Mouse (Mus musculus) midbrain, postnatal 0 days (tissue): Measurements from ENCODE around the gene Lrrc8e. TPM values are rescaled to one million over a fixed set of nuclear protein-coding genes. Genes with fewer than 3 reads are reported as not detected.

Experiments used
- ATAC-seq: fragments of 200-750 bp; cut with Nextera tagmentation; 2 replicates; pipeline ENCODE4 v1.8.0; 2017; ENCODE audit warnings: moderate number of reproducible peaks, mild to moderate bottlenecking, moderate TSS enrichment, moderate library complexity; ENCODE audit not compliant: low FRiP score
- DNase-seq: peaks from one replicate; pipeline ENCODE4 v3.0.0-alpha.2; 2015; ENCODE audit warnings: low spot score
- H3K27ac ChIP-seq: fragments of 300-500 bp; sonication (generic); 2 replicates; pipeline ENCODE4 v1.5.1; 2014; ENCODE audit warnings: low read depth, mild to moderate bottlenecking, low read length, mixed read lengths
- H3K27me3 ChIP-seq: fragments of 300-500 bp; sonication (generic); 2 replicates; pipeline ENCODE4 v1.6.1; 2014; ENCODE audit warnings: low read length, control low read depth, mixed read lengths; ENCODE audit not compliant: insufficient read depth
- H3K36me3 ChIP-seq: fragments of 300-500 bp; sonication (generic); 2 replicates; pipeline ENCODE4 v1.6.1; 2014; ENCODE audit warnings: low read length, control low read depth, mixed read lengths; ENCODE audit not compliant: insufficient read depth
- H3K4me1 ChIP-seq: fragments of 300-500 bp; sonication (generic); 2 replicates; pipeline ENCODE4 v1.6.1; 2014; ENCODE audit warnings: mild to moderate bottlenecking, control low read depth, antibody characterized with exemption, low read length, mixed read lengths; ENCODE audit not compliant: insufficient read depth
- H3K4me2 ChIP-seq: fragments of 300-500 bp; sonication (generic); 2 replicates; pipeline ENCODE4 v1.6.1; 2014; ENCODE audit warnings: low read depth, mild to moderate bottlenecking, low read length, mixed read lengths; ENCODE audit not compliant: poor library complexity, severe bottlenecking
- H3K4me3 ChIP-seq: fragments of 300-500 bp; sonication (generic); 2 replicates; pipeline ENCODE4 v1.5.1; 2014; ENCODE audit warnings: low read depth, mild to moderate bottlenecking, low read length, moderate library complexity
- H3K9ac ChIP-seq: fragments of 300-500 bp; sonication (generic); replicated peaks from 2 replicates; pipeline ENCODE4 v1.6.1; 2014; ENCODE audit warnings: mild to moderate bottlenecking, low read length, moderate library complexity, mixed read lengths; ENCODE audit not compliant: poor library complexity, severe bottlenecking
- H3K9me3 ChIP-seq: fragments of 300-500 bp; sonication (generic); 2 replicates; pipeline ENCODE4 v1.6.1; 2016; ENCODE audit warnings: low read length, control low read depth
- CTCF ChIP-seq: IDR thresholded peaks from 2 replicates; pipeline ENCODE4 v1.5.1; 2016; ENCODE audit warnings: antibody characterized with exemption, mild to moderate bottlenecking
- WGBS: fragments of 180-500 bp; shearing (Covaris S2); extraction: QIAGEN DNeasy Blood & Tissue Kit; methylation state at CpG from one replicate; pipeline ENCODE4 v1.1.7; 2014; 5-methylcytosine and 5-hydroxymethylcytosine counted together
- polyA plus RNA-seq: library from polyadenylated mRNA; unstranded; fragments of >200 nt; fragmentation: Nextera tagmentation; extraction: Ambion mirVana; gene quantifications from 2 replicates; pipeline ENCODE4 v1.2.1, GENCODE M21; 2015
- total RNA-seq: library from RNA; depleted of rRNA; stranded (reverse); fragments of >200 nt; gene quantifications from 2 replicates; pipeline ENCODE4 v1.2.3, GENCODE M21; 2014

Gene Lrrc8e
- total and polyA plus RNA-seq, 2 experiments from 2014 or later = 0.12 TPM; not detected in 1

GRCm38 (mm10) chr8:4257350-4257749 lies 30.7 kb downstream of the Lrrc8e start:
- H3K36me3 ChIP-seq = peaks cover 41% of the 10 kb centered on the region
- H3K9ac ChIP-seq = peak overlapping the region; percentile 78
- TF ChIP-seq CTCF = no peak
- ATAC-seq (no peak), DNase-seq (no peak)
- peaks cover 10% of the 10 kb centered on the region for H3K4me1 ChIP-seq
- no peaks in the 10 kb centered on the region for H3K27me3 ChIP-seq
- 50% methylated on average over 4 of the region's 4 CpGs for WGBS
- H3K4me2 ChIP-seq = peak overlapping the region; percentile 77
- peak overlapping the region; percentile 76 for H3K4me3 ChIP-seq
- no peaks in the 10 kb centered on the region for H3K9me3 ChIP-seq
- peak overlapping the region; percentile 39; the same call in 1 of the 2 replicates for H3K27ac ChIP-seq

GRCm38 (mm10) chr8:4258233-4258632 lies 31.6 kb downstream of the Lrrc8e start:
- peak; percentile 81 for DNase-seq
- Histone ChIP-seq H3K4me3 (peak overlapping the region; percentile 76), H3K27me3 (no peaks in the 10 kb centered on the region), H3K4me2 (peak overlapping the region; percentile 77), H3K36me3 (peaks cover 46% of the 10 kb centered on the region), H3K9ac (peak overlapping the region; percentile 78), H3K27ac (peak overlapping the region; percentile 95), H3K4me1 (peaks cover 10% of the 10 kb centered on the region), H3K9me3 (no peaks in the 10 kb centered on the region)
- WGBS = 2% methylated on average over 35 of the region's 35 CpGs
- peak; percentile 77 for ATAC-seq
- peak; percentile 91 for TF ChIP-seq CTCF

- 1% methylated on average over 30 of the region's 32 CpGs for WGBS
- Histone ChIP-seq H3K4me3 (peak overlapping the region; percentile 76), H3K27me3 (no peaks in the 10 kb centered on the region), H3K4me2 (peak overlapping the region; percentile 77), H3K27ac (peak overlapping the region; percentile 95), H3K9me3 (no peaks in the 10 kb centered on the region), H3K36me3 (peaks cover 49% of the 10 kb centered on the region), H3K9ac (peak overlapping the region; percentile 78), H3K4me1 (peaks cover 10% of the 10 kb centered on the region)
- TF ChIP-seq CTCF = no peak
- peak; percentile 70 for ATAC-seq
- no peak for DNase-seq
Observed at GRCm38 (mm10) chr8:4258678-4259077, 32.1 kb downstream of the Lrrc8e start.

GRCm38 (mm10) chr8:4259125-4259804 lies 32.6 kb downstream of the Lrrc8e start, which contains the start of gene Ctxn1:
TSS of gene Ctxn1 (minus strand) at chr8:4259274.
- peak within 1 kb of the TSS; percentile 95 for H3K27ac ChIP-seq
- H3K9ac ChIP-seq = peak within 1 kb of the TSS; percentile 78
- DNase-seq (peak; percentile 95), ATAC-seq (peak; percentile 89)
- peak within 1 kb of the TSS; percentile 77 for H3K4me2 ChIP-seq
- WGBS = 9% methylated on average over 21 of the region's 33 CpGs
- no peaks in the 10 kb centered on the region for H3K27me3 ChIP-seq
- H3K9me3 ChIP-seq = no peaks in the 10 kb centered on the region
- H3K4me3 ChIP-seq = peak within 1 kb of the TSS; percentile 76
- no peak for TF ChIP-seq CTCF
- peaks cover 54% of the 10 kb centered on the region for H3K36me3 ChIP-seq
- peaks cover 10% of the 10 kb centered on the region for H3K4me1 ChIP-seq

- TF ChIP-seq CTCF = no peak
- ATAC-seq (no peak), DNase-seq (no peak)
- Histone ChIP-seq H3K4me2 (no peak overlapping the region), H3K9me3 (no peaks in the 10 kb centered on the region), H3K4me3 (no peak overlapping the region), H3K4me1 (peaks cover 10% of the 10 kb centered on the region), H3K27me3 (no peaks in the 10 kb centered on the region), H3K9ac (0 out of 2 replicates have a peak overlapping the region, but pooled peaks have one; percentile 78), H3K27ac (peak overlapping the region; percentile 95), H3K36me3 (peaks cover 52% of the 10 kb centered on the region)
- 85% methylated on average over 4 of the region's 4 CpGs for WGBS
Observed at GRCm38 (mm10) chr8:4259805-4260170, 33.2 kb downstream of the Lrrc8e start.

- DNase-seq (no peak), ATAC-seq (no peak)
- Histone ChIP-seq H3K4me2 (no peak overlapping the region), H3K4me3 (no peak overlapping the region), H3K27ac (no peak overlapping the region), H3K9me3 (no peaks in the 10 kb centered on the region), H3K4me1 (no peaks in the 10 kb centered on the region), H3K27me3 (no peaks in the 10 kb centered on the region), H3K9ac (no peak overlapping the region), H3K36me3 (peaks cover 70% of the 10 kb centered on the region)
- WGBS = 91% methylated on average over 8 of the region's 8 CpGs
- TF ChIP-seq CTCF = no peak
Observed at GRCm38 (mm10) chr8:4263105-4263791, 36.6 kb downstream of the Lrrc8e start.
